Mouse (Mus musculus): ENCODE data around the gene Adgrg7.

DNA sequence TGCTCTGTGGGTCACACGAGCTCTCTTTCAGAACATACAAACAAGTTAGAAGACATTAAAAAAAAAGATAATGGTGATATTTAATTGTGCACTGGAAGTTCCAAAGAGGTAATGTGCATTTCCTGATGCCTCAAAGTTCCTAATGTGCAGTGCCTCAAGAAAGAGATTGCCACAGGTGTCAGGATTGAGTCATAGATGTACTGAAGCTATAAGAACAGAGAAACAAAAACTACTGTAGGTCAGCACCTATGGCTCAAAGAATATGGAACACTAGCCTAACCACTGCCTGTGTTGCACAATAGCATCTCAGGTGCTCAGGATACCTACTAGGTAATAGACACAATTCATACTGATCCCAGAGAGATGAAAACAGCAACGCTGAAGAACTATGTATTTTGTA, 36.3 kb upstream of the Adgrg7 start:
- no peak for TF ChIP-seq POLR2AphosphoS2 (IDR thresholded peaks at IDR 0.05; ENCODE audit: low read depth, low read length)
- TF ChIP-seq CTCF (conservative IDR thresholded peaks at IDR 0.05 in 1 of 2, IDR thresholded peaks at IDR 0.05 in 1 of 2; ENCODE audit: low read depth in 2 of 2, low read length in 2 of 2) = no peak
- TF ChIP-seq POLR2A (IDR thresholded peaks at IDR 0.05; ENCODE audit: low read depth, low read length) = no peak
- no peak for TF ChIP-seq MAZ (IDR thresholded peaks at IDR 0.05; ENCODE audit: low read depth, low read length)
- TF ChIP-seq NELFE (IDR thresholded peaks at IDR 0.05; ENCODE audit: low read depth, low read length) = no peak
- no peak for TF ChIP-seq CHD1 (IDR thresholded peaks at IDR 0.05; ENCODE audit: low read depth, low read length)
- no peak for TF ChIP-seq CHD2 (IDR thresholded peaks at IDR 0.05; ENCODE audit: low read length)
- no peak for TF ChIP-seq MAFK (IDR thresholded peaks at IDR 0.05; ENCODE audit: insufficient replicate concordance, low read length)
- no peak for TF ChIP-seq USF1 (IDR thresholded peaks at IDR 0.05; ENCODE audit: low read depth, low read length)
- no peak for TF ChIP-seq USF2 (conservative IDR thresholded peaks at IDR 0.05; ENCODE audit: low read depth, low read length)

Measured in CH12.LX (cell line).